Mouse (Mus musculus): ENCODE measurements around the gene Arv1. TPM values are rescaled to one million over a fixed set of nuclear protein-coding genes. Genes with fewer than 3 reads are reported as not detected.

The Arv1 gene
- polyA plus RNA-seq, 1 experiment from 2014 or later, result 13.3 TPM

GRCm38 (mm10) chr8:124700271-124700670 lies 21.7 kb upstream of the Arv1 start:
- WGBS (ENCODE audit: insufficient replicate concordance), result 78% methylated on average over 5 of the region's 5 CpGs
- Histone ChIP-seq H3K9ac (no peak overlapping the region), H3K4me3 (no peak overlapping the region), H3K36me3 (peaks cover 81% of the 10 kb centered on the region), H3K4me2 (no peak overlapping the region), H3K27ac (no peak overlapping the region), H3K27me3 (replicated peaks) (no peaks in the 10 kb centered on the region), H3K4me1 (no peaks in the 10 kb centered on the region), H3K9me3 (replicated peaks) (no peaks in the 10 kb centered on the region)
- no peak for ATAC-seq

- Histone ChIP-seq H3K9me3 (replicated peaks) (no peaks in the 10 kb centered on the region), H3K27ac (no peak overlapping the region), H3K4me2 (no peak overlapping the region), H3K36me3 (peaks cover 79% of the 10 kb centered on the region), H3K9ac (no peak overlapping the region), H3K27me3 (replicated peaks) (no peaks in the 10 kb centered on the region), H3K4me1 (no peaks in the 10 kb centered on the region), H3K4me3 (no peak overlapping the region)
- 50% methylated on average over 9 of the region's 9 CpGs for WGBS (ENCODE audit: insufficient replicate concordance)
- ATAC-seq, result no peak
Measured at GRCm38 (mm10) chr8:124701023-124701422, 20.9 kb upstream of the Arv1 start.

- Histone ChIP-seq H3K36me3 (peaks cover 80% of the 10 kb centered on the region), H3K4me3 (no peak overlapping the region), H3K27ac (no peak overlapping the region), H3K27me3 (replicated peaks) (no peaks in the 10 kb centered on the region), H3K4me2 (no peak overlapping the region), H3K9ac (no peak overlapping the region), H3K4me1 (no peaks in the 10 kb centered on the region), H3K9me3 (replicated peaks) (no peaks in the 10 kb centered on the region)
- 83% methylated on average over 3 of the region's 3 CpGs for WGBS (ENCODE audit: insufficient replicate concordance)
- no peak for ATAC-seq
Measured at GRCm38 (mm10) chr8:124702183-124702582, 19.8 kb upstream of the Arv1 start.

GRCm38 (mm10) chr8:124703526-124703925 lies 18.4 kb upstream of the Arv1 start:
- ATAC-seq, result no peak
- no peak overlapping the region for H3K9ac ChIP-seq
- no peak overlapping the region for H3K4me3 ChIP-seq
- H3K9me3 ChIP-seq (replicated peaks), result no peaks in the 10 kb centered on the region
- WGBS (ENCODE audit: insufficient replicate concordance), result 64% methylated on average over 4 of the region's 4 CpGs
- no peaks in the 10 kb centered on the region for H3K4me1 ChIP-seq
- H3K27ac ChIP-seq, result no peak overlapping the region
- peaks cover 77% of the 10 kb centered on the region for H3K36me3 ChIP-seq
- no peak overlapping the region for H3K4me2 ChIP-seq
- no peaks in the 10 kb centered on the region for H3K27me3 ChIP-seq (replicated peaks)

- Histone ChIP-seq H3K4me3 (no peak overlapping the region), H3K27me3 (replicated peaks) (no peaks in the 10 kb centered on the region), H3K27ac (no peak overlapping the region), H3K9ac (no peak overlapping the region), H3K9me3 (replicated peaks) (no peaks in the 10 kb centered on the region), H3K36me3 (peaks cover 79% of the 10 kb centered on the region), H3K4me2 (no peak overlapping the region), H3K4me1 (no peaks in the 10 kb centered on the region)
- ATAC-seq, result no peak
- 78% methylated on average over 4 of the region's 4 CpGs for WGBS (ENCODE audit: insufficient replicate concordance)
Measured at GRCm38 (mm10) chr8:124704376-124704775, 17.6 kb upstream of the Arv1 start.

- Histone ChIP-seq H3K36me3 (peaks cover 78% of the 10 kb centered on the region), H3K4me3 (no peak overlapping the region), H3K9me3 (replicated peaks) (no peaks in the 10 kb centered on the region), H3K4me2 (no peak overlapping the region), H3K4me1 (no peaks in the 10 kb centered on the region), H3K27me3 (replicated peaks) (no peaks in the 10 kb centered on the region), H3K27ac (no peak overlapping the region), H3K9ac (no peak overlapping the region)
- no peak for ATAC-seq
- 84% methylated on average over 8 of the region's 8 CpGs for WGBS (ENCODE audit: insufficient replicate concordance)
Measured at GRCm38 (mm10) chr8:124705823-124706222, 16.1 kb upstream of the Arv1 start.

GRCm38 (mm10) chr8:124713207-124713606 lies 8.7 kb upstream of the Arv1 start:
- H3K4me2 ChIP-seq, result no peak overlapping the region
- H3K27me3 ChIP-seq (replicated peaks), result no peaks in the 10 kb centered on the region
- no peak overlapping the region for H3K27ac ChIP-seq
- 61% methylated on average over 6 of the region's 6 CpGs for WGBS (ENCODE audit: insufficient replicate concordance)
- ATAC-seq, result peak; percentile 81
- H3K36me3 ChIP-seq, result peaks cover 60% of the 10 kb centered on the region
- no peak overlapping the region for H3K4me3 ChIP-seq
- H3K4me1 ChIP-seq, result peaks cover 24% of the 10 kb centered on the region
- H3K9ac ChIP-seq, result no peak overlapping the region
- H3K9me3 ChIP-seq (replicated peaks), result no peaks in the 10 kb centered on the region

- WGBS (ENCODE audit: insufficient replicate concordance), result 87% methylated on average over 8 of the region's 8 CpGs
Measured at GRCm38 (mm10) chr8:124715736-124716135, 6.2 kb upstream of the Arv1 start.

GRCm38 (mm10) chr8:124720133-124720532 lies 1.8 kb upstream of the Arv1 start:
- H3K36me3 ChIP-seq, result peaks cover 4% of the 10 kb centered on the region
- peak overlapping the region; percentile 95 for H3K4me2 ChIP-seq
- peak overlapping the region; percentile 94; the same call in 1 of the 2 replicates for H3K9ac ChIP-seq
- peak overlapping the region; percentile 99; the same call in 1 of the 2 replicates for H3K4me3 ChIP-seq
- no peak overlapping the region for H3K27ac ChIP-seq
- no peaks in the 10 kb centered on the region for H3K27me3 ChIP-seq (replicated peaks)
- no peaks in the 10 kb centered on the region for H3K9me3 ChIP-seq (replicated peaks)
- WGBS (ENCODE audit: insufficient replicate concordance), result 79% methylated on average over 7 of the region's 7 CpGs
- no peak for ATAC-seq
- H3K4me1 ChIP-seq, result peaks cover 40% of the 10 kb centered on the region

More at GRCm38 (mm10) chr8:124715736-124716135, 6.2 kb upstream of the Arv1 start:
- Histone ChIP-seq H3K9ac (no peak overlapping the region), H3K9me3 (replicated peaks) (no peaks in the 10 kb centered on the region), H3K4me2 (no peak overlapping the region), H3K4me3 (no peak overlapping the region), H3K27me3 (replicated peaks) (no peaks in the 10 kb centered on the region), H3K4me1 (peaks cover 33% of the 10 kb centered on the region), H3K36me3 (peaks cover 35% of the 10 kb centered on the region), H3K27ac (no peak overlapping the region)
- no peak for ATAC-seq

- no peaks in the 10 kb centered on the region for H3K27me3 ChIP-seq (replicated peaks)
- no peaks in the 10 kb centered on the region for H3K9me3 ChIP-seq (replicated peaks)
- peak overlapping the region; percentile 95 for H3K4me2 ChIP-seq
- peak; percentile 53 for ATAC-seq
- WGBS (ENCODE audit: insufficient replicate concordance), result 3% methylated on average over 31 of the region's 31 CpGs
- peak overlapping the region; percentile 70; the same call in 1 of the 2 replicates for H3K27ac ChIP-seq
- peak overlapping the region; percentile 94 for H3K9ac ChIP-seq
- peak overlapping the region; percentile 99 for H3K4me3 ChIP-seq
- peaks cover 12% of the 10 kb centered on the region for H3K36me3 ChIP-seq
- H3K4me1 ChIP-seq, result peaks cover 32% of the 10 kb centered on the region
Measured at GRCm38 (mm10) chr8:124720938-124721861, 739 bp upstream of the Arv1 start.

GRCm38 (mm10) chr8:124724301-124724700 lies 2.4 kb downstream of the Arv1 start:
- Histone ChIP-seq H3K4me3 (no peak overlapping the region), H3K9ac (no peak overlapping the region), H3K4me1 (peaks cover 28% of the 10 kb centered on the region), H3K4me2 (no peak overlapping the region), H3K27me3 (replicated peaks) (no peaks in the 10 kb centered on the region), H3K9me3 (replicated peaks) (no peaks in the 10 kb centered on the region), H3K36me3 (peaks cover 41% of the 10 kb centered on the region), H3K27ac (no peak overlapping the region)
- ATAC-seq, result no peak
- WGBS (ENCODE audit: insufficient replicate concordance), result 84% methylated on average over 7 of the region's 7 CpGs

- 58% methylated on average over 8 of the region's 8 CpGs for WGBS (ENCODE audit: insufficient replicate concordance)
- no peak overlapping the region for H3K9ac ChIP-seq
- no peak overlapping the region for H3K4me2 ChIP-seq
- no peaks in the 10 kb centered on the region for H3K27me3 ChIP-seq (replicated peaks)
- H3K4me1 ChIP-seq, result no peaks in the 10 kb centered on the region
- H3K4me3 ChIP-seq, result no peak overlapping the region
- H3K9me3 ChIP-seq (replicated peaks), result no peaks in the 10 kb centered on the region
- no peak for ATAC-seq
- H3K27ac ChIP-seq, result no peak overlapping the region
- peaks cover 88% of the 10 kb centered on the region for H3K36me3 ChIP-seq
Measured at GRCm38 (mm10) chr8:124732828-124733227, 10.9 kb downstream of the Arv1 start.
